Mouse (Mus musculus): ENCODE results near the gene Syngr1. TPM values are rescaled to one million over a fixed set of nuclear protein-coding genes. Genes with fewer than 3 reads are reported as not detected.
A peak's percentile ranks its signal among the peaks of the same experiment; 100 is the strongest.

The Syngr1 gene
- polyA plus RNA-seq, 1 experiment from 2014 or later: 20.7 TPM

DNA sequence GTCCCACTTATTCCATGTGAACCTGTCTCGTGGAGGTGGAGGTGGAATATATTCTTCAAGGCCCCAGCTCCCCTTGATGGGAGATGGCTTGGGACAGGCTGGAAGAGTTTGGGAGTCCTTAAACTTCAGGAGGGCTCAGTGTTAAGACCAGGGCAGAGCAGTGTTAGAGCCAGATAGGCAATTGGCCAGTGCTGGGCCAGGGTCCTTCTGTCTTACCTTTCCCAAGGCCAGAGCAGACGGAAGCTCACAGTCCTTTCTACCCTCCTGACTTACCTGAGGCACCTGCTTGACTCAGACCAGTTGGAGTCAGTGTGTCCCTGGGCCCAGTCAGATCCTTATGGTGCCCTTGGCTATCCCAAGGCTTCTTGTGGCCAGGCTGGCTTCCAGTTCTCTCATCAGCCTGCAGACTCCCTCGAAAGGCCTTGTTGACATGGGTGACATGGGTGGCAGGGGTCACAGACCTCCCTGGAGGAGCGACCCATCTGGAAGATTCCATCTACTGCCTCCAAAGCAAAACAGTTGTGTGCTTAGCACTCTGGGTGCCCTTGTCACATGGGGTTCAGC lies 71.3 kb downstream of the Syngr1 start:
- no peaks in the 10 kb centered on the region for H3K9me3 ChIP-seq (ENCODE audit: control insufficient read depth, low read length)
- peaks cover 21% of the 10 kb centered on the region for H3K4me1 ChIP-seq (replicated peaks; ENCODE audit: control insufficient read depth, insufficient read depth, low read length)
- H3K4me3 ChIP-seq (ENCODE audit: low read length): no peak overlapping the region
- H3K36me3 ChIP-seq (ENCODE audit: control insufficient read depth, insufficient read depth, low read length): peaks cover 21% of the 10 kb centered on the region
- ATAC-seq (ENCODE audit: low read depth): no peak
- no peak overlapping the region for H3K9ac ChIP-seq (ENCODE audit: low read length)
- no peak overlapping the region for H3K27ac ChIP-seq (ENCODE audit: low read length)
- 72% methylated on average over 4 of the region's 4 CpGs for WGBS
- no peaks in the 10 kb centered on the region for H3K27me3 ChIP-seq (ENCODE audit: control insufficient read depth, insufficient read depth, low read depth, low read length)
- no peak overlapping the region for H3K4me2 ChIP-seq (ENCODE audit: low read depth, low read length)

DNA sequence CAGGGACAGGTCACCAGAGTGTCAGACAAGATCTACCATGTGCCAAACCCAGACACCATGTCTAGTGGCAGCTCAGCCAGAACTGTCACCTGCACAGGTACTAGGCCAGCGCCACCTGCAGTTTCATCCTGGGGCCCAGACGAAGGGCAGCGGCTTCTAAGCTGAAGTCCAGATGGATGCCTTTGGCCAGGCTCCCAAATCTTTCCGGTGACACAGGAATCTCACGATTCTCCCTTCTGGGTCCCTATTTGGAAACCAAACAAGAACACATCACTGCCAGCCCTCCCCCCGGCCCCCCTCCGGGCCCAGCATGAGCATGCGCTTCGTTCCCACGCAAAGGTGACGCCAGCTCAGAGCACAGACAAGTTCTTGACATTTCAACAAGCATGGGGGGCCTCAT lies 72.1 kb downstream of the Syngr1 start:
- Histone ChIP-seq H3K36me3 (ENCODE audit: control insufficient read depth, insufficient read depth, low read length) (peaks cover 15% of the 10 kb centered on the region), H3K4me2 (ENCODE audit: low read depth, low read length) (no peak overlapping the region), H3K4me3 (ENCODE audit: low read length) (no peak overlapping the region), H3K27ac (ENCODE audit: low read length) (no peak overlapping the region), H3K4me1 (replicated peaks; ENCODE audit: control insufficient read depth, insufficient read depth, low read length) (peaks cover 17% of the 10 kb centered on the region), H3K9ac (ENCODE audit: low read length) (no peak overlapping the region), H3K9me3 (ENCODE audit: control insufficient read depth, low read length) (no peaks in the 10 kb centered on the region), H3K27me3 (ENCODE audit: control insufficient read depth, insufficient read depth, low read depth, low read length) (no peaks in the 10 kb centered on the region)
- ATAC-seq (ENCODE audit: low read depth): no peak
- 69% methylated on average over 11 of the region's 11 CpGs for WGBS

DNA sequence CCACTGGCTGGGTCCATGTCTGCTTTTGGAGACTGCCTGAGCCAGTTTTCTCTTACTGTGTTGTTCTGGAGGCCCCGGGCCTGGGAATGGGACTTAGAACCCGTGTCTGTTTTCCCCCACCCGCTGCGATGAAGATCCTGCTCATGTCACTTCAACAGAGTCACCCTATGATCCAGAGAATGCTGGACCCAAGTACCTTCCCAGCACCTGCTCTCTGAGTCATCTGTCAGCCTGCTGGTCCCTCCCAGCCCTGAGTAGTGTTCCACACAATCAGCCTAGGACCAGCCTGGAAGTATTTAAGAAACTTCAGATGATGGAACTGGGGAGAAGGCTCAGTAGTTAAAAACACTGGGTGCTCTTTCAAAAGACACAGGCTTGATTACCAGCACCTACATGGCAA lies 72.6 kb downstream of the Syngr1 start:
- Histone ChIP-seq H3K27me3 (ENCODE audit: control insufficient read depth, insufficient read depth, low read depth, low read length) (no peaks in the 10 kb centered on the region), H3K4me2 (ENCODE audit: low read depth, low read length) (no peak overlapping the region), H3K27ac (ENCODE audit: low read length) (no peak overlapping the region), H3K9me3 (ENCODE audit: control insufficient read depth, low read length) (no peaks in the 10 kb centered on the region), H3K4me1 (replicated peaks; ENCODE audit: control insufficient read depth, insufficient read depth, low read length) (peaks cover 13% of the 10 kb centered on the region), H3K9ac (ENCODE audit: low read length) (no peak overlapping the region), H3K36me3 (ENCODE audit: control insufficient read depth, insufficient read depth, low read length) (peaks cover 13% of the 10 kb centered on the region), H3K4me3 (ENCODE audit: low read length) (no peak overlapping the region)
- no peak for ATAC-seq (ENCODE audit: low read depth)
- WGBS: 79% methylated on average over 4 of the region's 4 CpGs

DNA sequence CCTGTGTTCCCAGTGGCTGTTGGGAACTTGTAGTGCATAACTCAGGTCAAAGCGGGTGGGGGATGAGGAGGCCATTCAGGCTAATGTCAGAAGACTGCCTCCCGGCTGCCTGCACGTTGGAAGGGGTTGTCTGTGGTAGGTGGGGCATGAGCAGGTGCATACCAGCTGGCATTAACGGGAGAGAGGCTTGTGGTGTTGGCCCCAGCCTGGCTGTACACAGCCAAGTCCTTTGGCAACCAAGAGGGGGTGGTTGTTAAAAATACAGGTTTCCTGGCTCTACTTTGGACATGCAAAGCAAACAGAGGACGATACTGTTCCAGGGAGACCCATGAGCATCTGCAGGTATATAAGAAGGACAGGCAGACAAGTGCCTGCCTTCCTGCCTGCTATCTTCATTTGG lies 74.3 kb downstream of the Syngr1 start:
- Histone ChIP-seq H3K36me3 (ENCODE audit: control insufficient read depth, insufficient read depth, low read length) (peaks cover 10% of the 10 kb centered on the region), H3K4me3 (ENCODE audit: low read length) (no peak overlapping the region), H3K27me3 (ENCODE audit: control insufficient read depth, insufficient read depth, low read depth, low read length) (no peaks in the 10 kb centered on the region), H3K9ac (ENCODE audit: low read length) (no peak overlapping the region), H3K27ac (ENCODE audit: low read length) (no peak overlapping the region), H3K4me1 (replicated peaks; ENCODE audit: control insufficient read depth, insufficient read depth, low read length) (no peaks in the 10 kb centered on the region; the same call in 1 of the 2 replicates), H3K4me2 (ENCODE audit: low read depth, low read length) (no peak overlapping the region), H3K9me3 (ENCODE audit: control insufficient read depth, low read length) (no peaks in the 10 kb centered on the region)
- ATAC-seq (ENCODE audit: low read depth): no peak
- WGBS: 41% methylated on average over 5 of the region's 5 CpGs

Small RNA genes lying within 50 kb of the gene (microRNA-seq; reads per million reads assigned to microRNA genes)
- 34.4 reads per million, percentile 38 among the genes with 10 or more reads in this experiment for gene Snord43

Other genes with a start within 250 kb of the Syngr1 start
- 43.2 and 52.8 TPM in 2 replicates for gene Apobec3, start 199.7 kb upstream of the Syngr1 start, polyA plus RNA-seq (2015; fragmentation: Nextera tagmentation; extraction: Ambion mirVana)
- gene Cbx7, start 120.2 kb upstream of the Syngr1 start, polyA plus RNA-seq (2015; fragmentation: Nextera tagmentation; extraction: Ambion mirVana): 3.1 and 4.3 TPM in 2 replicates
- gene Pdgfb, start 76.4 kb upstream of the Syngr1 start, polyA plus RNA-seq (2015; fragmentation: Nextera tagmentation; extraction: Ambion mirVana): 7.2 and 7.7 TPM in 2 replicates
- gene Rpl3, start 534 bp downstream of the Syngr1 start, polyA plus RNA-seq (2015; fragmentation: Nextera tagmentation; extraction: Ambion mirVana): 994 and 1,049 TPM in 2 replicates
- gene Tab1, start 41.8 kb downstream of the Syngr1 start, polyA plus RNA-seq (2015; fragmentation: Nextera tagmentation; extraction: Ambion mirVana): 31.5 and 33.5 TPM in 2 replicates
- 3.9 and 4.3 TPM in 2 replicates for gene Mgat3, start 82.4 kb downstream of the Syngr1 start, polyA plus RNA-seq (2015; fragmentation: Nextera tagmentation; extraction: Ambion mirVana)
- 26.7 and 28.4 TPM in 2 replicates for gene Mief1, start 142.7 kb downstream of the Syngr1 start, polyA plus RNA-seq (2015; fragmentation: Nextera tagmentation; extraction: Ambion mirVana)
- gene AC140267.1, start 144.5 kb downstream of the Syngr1 start, polyA plus RNA-seq (2015; fragmentation: Nextera tagmentation; extraction: Ambion mirVana): not detected in 2 replicates
- gene Atf4, start 163.8 kb downstream of the Syngr1 start, polyA plus RNA-seq (2015; fragmentation: Nextera tagmentation; extraction: Ambion mirVana): 117 and 121 TPM in 2 replicates
- 40.3 and 44.2 TPM in 2 replicates for gene Rps19bp1, start 173.0 kb downstream of the Syngr1 start, polyA plus RNA-seq (2015; fragmentation: Nextera tagmentation; extraction: Ambion mirVana)
- not detected in 2 replicates for gene Cacna1i, start 195.9 kb downstream of the Syngr1 start, polyA plus RNA-seq (2015; fragmentation: Nextera tagmentation; extraction: Ambion mirVana)

Measured in lung, embryonic 16.5 days (tissue).